In the genomic region with DNA sequence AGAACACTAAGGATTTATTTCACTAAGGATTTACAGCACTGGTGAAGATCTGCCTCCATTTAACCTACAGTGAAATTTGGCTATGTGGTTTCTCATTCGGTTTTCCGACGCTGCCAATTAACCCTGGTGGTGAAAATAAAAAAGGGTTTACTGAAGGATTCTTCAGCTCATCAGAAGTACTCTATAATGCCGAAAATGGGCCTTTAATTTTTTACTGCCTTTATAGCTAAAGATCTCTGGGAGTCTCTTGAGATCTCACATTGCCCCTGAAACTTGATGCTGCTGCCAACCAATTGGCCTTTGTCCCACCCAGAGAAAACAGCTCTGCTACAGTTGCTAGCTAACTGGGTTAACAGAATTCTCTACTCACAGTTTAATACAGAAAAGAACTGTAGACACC, we compare ENCODE assay signal across 8 mouse cellular contexts. TPM values are rescaled to one million over a fixed set of nuclear protein-coding genes. Genes with fewer than 3 reads are reported as not detected.
DNase-seq lines count a peak whose midpoint lies in the region; ATAC-seq and TF ChIP-seq lines count a peak whose summit lies in the region.

No protein-coding gene starts in this region.

- 1% methylated on average over 4 of the region's 4 CpGs for WGBS in hindbrain, embryonic 14.5 days
- WGBS in liver, embryonic 14.5 days (ENCODE audit: insufficient replicate concordance), result 3% methylated on average over 4 of the region's 4 CpGs

- no peak for TF ChIP-seq EP300 in liver, embryonic 14.5 days (IDR thresholded peaks at IDR 0.05; ENCODE audit: low read depth)

- peak overlapping the region; percentile 68 for H3K4me2 ChIP-seq in hindbrain, embryonic 14.5 days (replicated peaks)
- peak overlapping the region; percentile 85 for H3K4me2 ChIP-seq in liver, embryonic 14.5 days (ENCODE audit: low read depth)

- H3K9me3 ChIP-seq in hindbrain, embryonic 14.5 days (ENCODE audit: control insufficient read depth, low read length), result no peaks in the 10 kb centered on the region
- H3K9me3 ChIP-seq in liver, embryonic 14.5 days (ENCODE audit: control insufficient read depth, low read length), result no peaks in the 10 kb centered on the region

- H3K27me3 ChIP-seq in hindbrain, embryonic 14.5 days (ENCODE audit: control insufficient read depth, insufficient read depth, low read length), result no peaks in the 10 kb centered on the region
- no peaks in the 10 kb centered on the region for H3K27me3 ChIP-seq in liver, embryonic 14.5 days (ENCODE audit: control insufficient read depth, insufficient read depth, low read length)

- 0 out of 2 replicates have a peak, but pooled peaks cover 1% of the 10 kb centered on the region for H3K4me1 ChIP-seq in cortical plate, adult 2 months (ENCODE audit: control insufficient read depth, insufficient read depth, low read length)
- H3K4me1 ChIP-seq in hindbrain, embryonic 14.5 days (replicated peaks; ENCODE audit: control insufficient read depth, insufficient read depth, low read length), result peaks cover 13% of the 10 kb centered on the region
- peaks cover 5% of the 10 kb centered on the region in 2 experiments for H3K4me1 ChIP-seq in liver, embryonic 14.5 days (replicated peaks; ENCODE audit: control insufficient read depth in 2 of 2, insufficient read depth in 2 of 2, low read length in 1 of 2)

- no peak for TF ChIP-seq CTCF in cortical plate, adult 2 months (IDR thresholded peaks at IDR 0.05; ENCODE audit: extremely low read depth, insufficient read depth, low read length)
- no peak for TF ChIP-seq CTCF in liver, embryonic 14.5 days (IDR thresholded peaks at IDR 0.05; ENCODE audit: low read depth)

- peaks cover 22% of the 10 kb centered on the region for H3K36me3 ChIP-seq in hindbrain, embryonic 14.5 days (replicated peaks; ENCODE audit: control insufficient read depth, insufficient read depth)
- peaks cover 20% of the 10 kb centered on the region for H3K36me3 ChIP-seq in liver, embryonic 14.5 days (replicated peaks; ENCODE audit: control insufficient read depth, insufficient read depth, low read depth)

- TF ChIP-seq POLR2A in cortical plate, adult 2 months (IDR thresholded peaks at IDR 0.05; ENCODE audit: extremely low read depth, insufficient read depth, low read length), result no peak

- H3K9ac ChIP-seq in hindbrain, embryonic 14.5 days, result peak overlapping the region; percentile 98
- H3K9ac ChIP-seq in liver, embryonic 14.5 days (replicated peaks), result peak overlapping the region; percentile 72

- ATAC-seq in hindbrain, embryonic 14.5 days (ENCODE audit: low FRiP score), result no peak
- no peak for ATAC-seq in liver, embryonic 14.5 days (ENCODE audit: insufficient read depth)

- DNase-seq in left cerebral cortex, postnatal 4 days, result peak; percentile 31
- no peak for DNase-seq in left cerebral cortex, postnatal 10 days (ENCODE audit: extremely low spot score in 1 of 2, low spot score in 2 of 2)
- DNase-seq in hindbrain, embryonic 14.5 days (ENCODE audit: low spot score), result no peak
- no peak for DNase-seq in liver, embryonic 14.5 days (ENCODE audit: low read depth in 3 of 3, low spot score in 3 of 3)
- DNase-seq in gastrocnemius, postnatal 14 days, result no peak
- no peak for DNase-seq in adrenal gland, adult 18-20 months (ENCODE audit: low spot score in 2 of 2)
- no peak for DNase-seq in frontal cortex, postnatal 14 days (ENCODE audit: low spot score in 2 of 2)

- no peak overlapping the region for H3K27ac ChIP-seq in cortical plate, adult 2 months (ENCODE audit: insufficient read depth, low read length)
- peak overlapping the region; percentile 98 for H3K27ac ChIP-seq in hindbrain, embryonic 14.5 days
- H3K27ac ChIP-seq in liver, embryonic 14.5 days, result peak overlapping the region; percentile 97

- H3K4me3 ChIP-seq in cortical plate, adult 2 months (ENCODE audit: insufficient read depth, low read length), result peak overlapping the region; percentile 64; the same call in 1 of the 2 replicates
- peak overlapping the region; percentile 89 for H3K4me3 ChIP-seq in hindbrain, embryonic 14.5 days (replicated peaks; ENCODE audit: low read length)
- H3K4me3 ChIP-seq in liver, embryonic 14.5 days (ENCODE audit: insufficient read depth in 1 of 2, low read depth in 2 of 2, low read length in 2 of 2), result peak overlapping the region; percentile 29 to 84

- intact Hi-C loops in left cerebral cortex, postnatal 4 days (cut with DNase I), result no loop called here
- intact Hi-C loops in left cerebral cortex, postnatal 10 days (cut with DNase I), result loop anchor here (5.0 kb wide), 1 partner anchor 43 kb away; a partner anchor contains a TSS
- intact Hi-C loops in gastrocnemius, postnatal 14 days (cut with DNase I; ENCODE audit: low total_unique reads), result no loop called here

RNA-seq across cellular contexts. Expression of a gene that starts 40.1 kb away (rescaled TPM):
- 10 to 100 TPM; 46.7 to 48.9 TPM for total RNA-seq in left cerebral cortex, postnatal 4 days (2021)
- 10 to 100 TPM; 38.6 to 41.6 TPM for total RNA-seq in left cerebral cortex, postnatal 10 days (2021)
- polyA plus RNA-seq in cortical plate, adult 2 months (2012; rRNA removed), result 17.6 and 19.6 TPM in 2 replicates
- 68.5 and 80.0 TPM in 2 replicates for polyA plus RNA-seq in hindbrain, embryonic 14.5 days (2014; fragmentation: Nextera tagmentation; extraction: Ambion mirVana)
- 0.06 TPM in 2 replicates for polyA plus RNA-seq in liver, embryonic 14.5 days (2012; rRNA removed)
- 0.24 TPM in 1 of 2 replicates, not detected in the other for polyA plus RNA-seq in liver, embryonic 14.5 days (2014; fragmentation: Nextera tagmentation; extraction: Ambion mirVana)
- not detected for total RNA-seq in gastrocnemius, postnatal 14 days (2021)
- 1 to 10 TPM in 1 of 2 experiments, under 1 TPM in 1; 0.86 to 1.0 TPM for total RNA-seq in adrenal gland, adult 18-20 months (2021)

RNA-seq across cellular contexts. Expression of a gene that starts 41.0 kb away (rescaled TPM):
- total RNA-seq in left cerebral cortex, postnatal 4 days (2021), result 10 to 100 TPM; 79.0 to 80.6 TPM
- 100 to 1,000 TPM in 1 of 2 experiments, 10 to 100 TPM in 1; 99.2 to 103 TPM for total RNA-seq in left cerebral cortex, postnatal 10 days (2021)
- polyA plus RNA-seq in cortical plate, adult 2 months (2012; rRNA removed), result 40.7 and 44.5 TPM in 2 replicates
- 61.4 and 66.3 TPM in 2 replicates for polyA plus RNA-seq in hindbrain, embryonic 14.5 days (2014; fragmentation: Nextera tagmentation; extraction: Ambion mirVana)
- 11.3 and 17.8 TPM in 2 replicates for polyA plus RNA-seq in liver, embryonic 14.5 days (2012; rRNA removed)
- polyA plus RNA-seq in liver, embryonic 14.5 days (2014; fragmentation: Nextera tagmentation; extraction: Ambion mirVana), result 30.9 and 37.4 TPM in 2 replicates
- total RNA-seq in gastrocnemius, postnatal 14 days (2021), result 100 to 1,000 TPM in 1 of 2 experiments, 10 to 100 TPM in 1; 86.4 to 125 TPM
- 100 to 1,000 TPM; 185 to 217 TPM for total RNA-seq in adrenal gland, adult 18-20 months (2021)

RNA-seq across cellular contexts. Expression of a gene that starts 59.4 kb away (rescaled TPM):
- total RNA-seq in left cerebral cortex, postnatal 4 days (2021), result 1 to 10 TPM; 8.2 to 8.4 TPM
- 1 to 10 TPM; 6.6 to 8.1 TPM for total RNA-seq in left cerebral cortex, postnatal 10 days (2021)
- 2.5 and 2.7 TPM in 2 replicates for polyA plus RNA-seq in cortical plate, adult 2 months (2012; rRNA removed)
- polyA plus RNA-seq in hindbrain, embryonic 14.5 days (2014; fragmentation: Nextera tagmentation; extraction: Ambion mirVana), result 2.1 and 2.3 TPM in 2 replicates
- polyA plus RNA-seq in liver, embryonic 14.5 days (2012; rRNA removed), result 0.15 and 0.25 TPM in 2 replicates
- polyA plus RNA-seq in liver, embryonic 14.5 days (2014; fragmentation: Nextera tagmentation; extraction: Ambion mirVana), result 0.09 and 0.13 TPM in 2 replicates
- total RNA-seq in gastrocnemius, postnatal 14 days (2021), result 10 to 100 TPM; 29.0 to 29.6 TPM
- 10 to 100 TPM; 10.3 to 37.9 TPM for total RNA-seq in adrenal gland, adult 18-20 months (2021)

Comparison
In these comparisons a context has a peak if more than half of its experiments do, and no peak if none do; other contexts are left out.
1. RNA of a gene that starts 40.1 kb away (total RNA-seq): 46.7 to 48.9 TPM in left cerebral cortex, postnatal 4 days and 38.6 to 41.6 TPM in left cerebral cortex, postnatal 10 days; 0.86 to 1.0 TPM in adrenal gland, adult 18-20 months and not detected in gastrocnemius, postnatal 14 days; every median in the first group is over 10 times any median in the second.
2. Peak in every context shown above with its lines, with median percentiles within 50 percentile points of each other: H3K4me3 ChIP-seq.